Mouse (Mus musculus): ENCODE data around the gene Olfr592.
"Not testable (repeated sequence)": the region's sequence is repeated elsewhere in the genome, so short reads cannot be mapped to it uniquely, and the experiment has no call there.

Olfr592 gene

GRCm38 (mm10) chr7:103184503-103184902 is at the start of gene Olfr592:
TSS of gene Olfr592 (plus strand) at chr7:103184803.
- not testable (repeated sequence) for DNase-seq (ENCODE audit: low spot score in 2 of 2)

- DNase-seq (ENCODE audit: low spot score in 2 of 2): no peak
Observed at GRCm38 (mm10) chr7:103140579-103140978, 44.0 kb upstream of the Olfr592 start, which contains the start of gene Olfr588-ps1. TSS of gene Olfr588-ps1 (plus strand) at chr7:103140879.

GRCm38 (mm10) chr7:103156256-103156655 is 28.3 kb upstream of the Olfr592 start, which contains the start of gene Olfr589:
TSS of gene Olfr589 (minus strand) at chr7:103156356.
- no peak for DNase-seq (ENCODE audit: low spot score in 2 of 2)

- DNase-seq (ENCODE audit: low spot score in 2 of 2): no peak
Observed at GRCm38 (mm10) chr7:103169697-103170096, 14.9 kb upstream of the Olfr592 start.

- no peak for DNase-seq (ENCODE audit: low spot score in 2 of 2)
Observed at GRCm38 (mm10) chr7:103178240-103178639, 6.4 kb upstream of the Olfr592 start, which contains the start of gene Olfr591. TSS of gene Olfr591 (minus strand) at chr7:103178340.

- no peak for DNase-seq (ENCODE audit: low spot score in 2 of 2)
Observed at GRCm38 (mm10) chr7:103211562-103211961, 27.0 kb downstream of the Olfr592 start, which contains the start of gene Olfr593. TSS of gene Olfr593 (plus strand) at chr7:103211862.

- not testable (repeated sequence) for DNase-seq (ENCODE audit: low spot score in 2 of 2)
Observed at GRCm38 (mm10) chr7:103212050-103212449, 27.4 kb downstream of the Olfr592 start.

GRCm38 (mm10) chr7:103216696-103217095 is 32.1 kb downstream of the Olfr592 start, which contains the start of gene Olfr594:
TSS of gene Olfr594 (plus strand) at chr7:103216996.
- no peak for DNase-seq (ENCODE audit: low spot score in 2 of 2)

All from thymus, postnatal 10 days (tissue).